Mouse (Mus musculus): ENCODE results near the gene Smurf1.

GRCm38 (mm10) chr5:144848735-144849134 lies 116.9 kb downstream of the Smurf1 start:
- TF ChIP-seq CTCF (IDR thresholded peaks at IDR 0.05; ENCODE audit: low read depth) = no peak
- no peak for TF ChIP-seq EP300 (IDR thresholded peaks at IDR 0.05; ENCODE audit: low read depth)

Data from liver, embryonic 14.5 days (tissue).